Mouse (Mus musculus) bone marrow, adult 2 months (tissue): ENCODE data around the gene Olfr1200. TPM values are rescaled to one million over a fixed set of nuclear protein-coding genes. Genes with fewer than 3 reads are reported as not detected.

Experiments used
- H3K27ac ChIP-seq: fragments of 200-500 bp; 2 replicates; pipeline ENCODE4 v1.5.1; 2012; ENCODE audit warnings: low read depth, mild to moderate bottlenecking, control low read depth, inconsistent platforms, low read length; ENCODE audit not compliant: control insufficient read depth, poor library complexity, insufficient read depth
- H3K4me1 ChIP-seq: fragments of 200-500 bp; 2 replicates; pipeline ENCODE4 v1.6.1; 2011; ENCODE audit warnings: low read length; ENCODE audit not compliant: control insufficient read depth, insufficient read depth
- H3K4me3 ChIP-seq: fragments of 200-500 bp; replicated peaks from 2 replicates; pipeline ENCODE3; 2011; ENCODE audit warnings: mild to moderate bottlenecking, low read depth, low read length, control low read depth; ENCODE audit not compliant: control insufficient read depth
- CTCF ChIP-seq: fragments of 200-500 bp; IDR thresholded peaks from 2 replicates; pipeline ENCODE4 v1.5.1; 2011; ENCODE audit warnings: low read length, control low read depth; ENCODE audit not compliant: control insufficient read depth, insufficient read depth
- POLR2A ChIP-seq: fragments of 200-500 bp; IDR thresholded peaks from 2 replicates; pipeline ENCODE4 v1.6.1; 2011; ENCODE audit warnings: low read depth, mild to moderate bottlenecking, control low read depth, low read length, borderline replicate concordance; ENCODE audit not compliant: control insufficient read depth
- whole genome bisulfite sequencing: fragments of 180-500 bp; shearing (Covaris S2); methylation state at CpG from one replicate; pipeline ENCODE4 v1.1.7; 2018; 5-methylcytosine and 5-hydroxymethylcytosine counted together
- polyA plus RNA-seq: library from polyadenylated mRNA; stranded (reverse); fragments of >200 nt; gene quantifications from 2 replicates; pipeline ENCODE4 v1.2.4, GENCODE M21; 2011; ENCODE audit warnings: low replicate concordance; ENCODE audit not compliant: missing spikeins, insufficient read depth, insufficient read length

The Olfr1200 gene
- not detected in 2 replicates for polyA plus RNA-seq

GRCm38 (mm10) chr2:88770388-88770787, at the start of gene Olfr1200:
Gene Olfr1200, minus strand, starts transcription at chr2:88770488.
- WGBS = 70% methylated on average over 2 of the region's 2 CpGs
- H3K4me3 ChIP-seq = no peak within 1 kb of the TSS
- no peak for TF ChIP-seq POLR2A

GRCm38 (mm10) chr2:88814196-88814595, 43.9 kb upstream of the Olfr1200 start, which contains the start of gene Olfr1202:
Gene Olfr1202, plus strand, starts transcription at chr2:88814496.
- Histone ChIP-seq H3K4me3 (no peak within 1 kb of the TSS), H3K4me1 (no peaks in the 10 kb centered on the region), H3K27ac (no peak within 1 kb of the TSS)
- WGBS = 58% methylated on average over 1 of the region's 1 CpGs
- TF ChIP-seq POLR2A (no peak), CTCF (no peak)

More at GRCm38 (mm10) chr2:88770388-88770787, at the start of gene Olfr1200:
- Histone ChIP-seq H3K4me1 (no peaks in the 10 kb centered on the region), H3K27ac (no peak within 1 kb of the TSS)

GRCm38 (mm10) chr2:88792736-88793135, 22.4 kb upstream of the Olfr1200 start, which contains the start of gene Olfr1201:
Gene Olfr1201, plus strand, starts transcription at chr2:88793036.
- H3K4me3 ChIP-seq = no peak within 1 kb of the TSS
- H3K4me1 ChIP-seq = no peaks in the 10 kb centered on the region
- WGBS = 78% methylated on average over 6 of the region's 6 CpGs
- no peak within 1 kb of the TSS for H3K27ac ChIP-seq
- no peak for TF ChIP-seq POLR2A
- no peak for TF ChIP-seq CTCF

- H3K4me1 ChIP-seq = no peaks in the 10 kb centered on the region
- TF ChIP-seq CTCF = no peak
- no peak for TF ChIP-seq POLR2A
- WGBS = 84% methylated on average over 2 of the region's 2 CpGs
- H3K4me3 ChIP-seq = no peak within 1 kb of the TSS
- H3K27ac ChIP-seq = no peak within 1 kb of the TSS
Observed at GRCm38 (mm10) chr2:88760369-88760768, 9.9 kb downstream of the Olfr1200 start, which contains the start of gene Olfr1199. Gene Olfr1199, minus strand, starts transcription at chr2:88760469.

GRCm38 (mm10) chr2:88751270-88751669, 19.0 kb downstream of the Olfr1200 start, which contains the start of gene Olfr1198:
Gene Olfr1198, minus strand, starts transcription at chr2:88751370.
- no peak for TF ChIP-seq POLR2A
- no peak for TF ChIP-seq CTCF
- H3K4me1 ChIP-seq = no peaks in the 10 kb centered on the region
- no peak within 1 kb of the TSS for H3K27ac ChIP-seq
- WGBS = 90% methylated on average over 2 of the region's 2 CpGs
- H3K4me3 ChIP-seq = no peak within 1 kb of the TSS

- TF ChIP-seq POLR2A = no peak
- no peak for TF ChIP-seq CTCF
- H3K4me3 ChIP-seq = no peak overlapping the region
- no peak overlapping the region for H3K27ac ChIP-seq
- 68% methylated on average over 3 of the region's 3 CpGs for whole genome bisulfite sequencing
- H3K4me1 ChIP-seq = no peaks in the 10 kb centered on the region
Observed at GRCm38 (mm10) chr2:88743379-88743778, 26.9 kb downstream of the Olfr1200 start.

- WGBS = 68% methylated on average over 1 of the region's 1 CpGs
Observed at GRCm38 (mm10) chr2:88732266-88732665, 38.0 kb downstream of the Olfr1200 start, which contains the start of gene Olfr1197. Gene Olfr1197, minus strand, starts transcription at chr2:88732366.

More at GRCm38 (mm10) chr2:88732266-88732665, 38.0 kb downstream of the Olfr1200 start, which contains the start of gene Olfr1197:
- no peak for TF ChIP-seq POLR2A
- Histone ChIP-seq H3K27ac (no peak within 1 kb of the TSS), H3K4me1 (no peaks in the 10 kb centered on the region), H3K4me3 (no peak within 1 kb of the TSS)

Other genes with a start within 250 kb of the Olfr1200 start
- not detected in 2 replicates for gene Olfr1188, start 213.6 kb downstream of the Olfr1200 start, polyA plus RNA-seq
- gene Olfr1189, start 184.0 kb downstream of the Olfr1200 start, polyA plus RNA-seq = not detected in 2 replicates
- gene Olfr1191-ps1, start 129.9 kb downstream of the Olfr1200 start, polyA plus RNA-seq = 0.16 and 1.7 TPM in 2 replicates
- gene Olfr1192-ps1, start 122.0 kb downstream of the Olfr1200 start, polyA plus RNA-seq = 0.29 TPM in 1 of 2 replicates, not detected in the other
- gene Olfr1193, start 94.9 kb downstream of the Olfr1200 start, polyA plus RNA-seq = not detected in 2 replicates
- gene Olfr1195, start 81.3 kb downstream of the Olfr1200 start, polyA plus RNA-seq = not detected in 2 replicates
- not detected in 2 replicates for gene Olfr1196, start 65.9 kb downstream of the Olfr1200 start, polyA plus RNA-seq
- not detected in 2 replicates for gene Olfr1197, start 38.1 kb downstream of the Olfr1200 start, polyA plus RNA-seq
- gene Olfr1198, start 19.1 kb downstream of the Olfr1200 start, polyA plus RNA-seq = 0.87 TPM in 1 of 2 replicates, not detected in the other
- gene Olfr1199, start 10.0 kb downstream of the Olfr1200 start, polyA plus RNA-seq = 0.63 TPM in 1 of 2 replicates, not detected in the other
- not detected in 2 replicates for gene Olfr1201, start 22.5 kb upstream of the Olfr1200 start, polyA plus RNA-seq
- not detected in 2 replicates for gene Olfr1202, start 44.0 kb upstream of the Olfr1200 start, polyA plus RNA-seq
- not detected in 2 replicates for gene Olfr1205, start 59.2 kb upstream of the Olfr1200 start, polyA plus RNA-seq
- not detected in 2 replicates for gene Olfr1204, start 78.8 kb upstream of the Olfr1200 start, polyA plus RNA-seq
- gene Olfr1206, start 92.7 kb upstream of the Olfr1200 start, polyA plus RNA-seq = not detected in 2 replicates
- not detected in 2 replicates for gene Olfr1208, start 131.8 kb upstream of the Olfr1200 start, polyA plus RNA-seq
- not detected in 2 replicates for gene Olfr1209, start 144.7 kb upstream of the Olfr1200 start, polyA plus RNA-seq
- gene Olfr1211, start 167.6 kb upstream of the Olfr1200 start, polyA plus RNA-seq = not detected in 2 replicates
- not detected in 2 replicates for gene Olfr1212, start 183.5 kb upstream of the Olfr1200 start, polyA plus RNA-seq
- gene Gm13762, start 209.8 kb upstream of the Olfr1200 start, polyA plus RNA-seq = not detected in 2 replicates
- gene Olfr1214, start 222.2 kb upstream of the Olfr1200 start, polyA plus RNA-seq = not detected in 2 replicates
- not detected in 2 replicates for gene Olfr1215, start 236.5 kb upstream of the Olfr1200 start, polyA plus RNA-seq
- not detected in 2 replicates for gene Olfr1216, start 247.9 kb upstream of the Olfr1200 start, polyA plus RNA-seq